Mouse (Mus musculus) bone marrow macrophage, adult 2 months (primary cell): Measurements from ENCODE around the gene Tbxas1.

ENCODE experiments used
- CTCF ChIP-seq: IDR thresholded peaks from 2 replicates; pipeline ENCODE4 v1.5.1; 2012; ENCODE audit warnings: low read depth, mild to moderate bottlenecking, low read length, moderate library complexity
- POLR2A ChIP-seq: IDR thresholded peaks from 2 replicates; pipeline ENCODE4 v1.6.1; 2012; ENCODE audit warnings: mild to moderate bottlenecking, low read depth, low read length, borderline replicate concordance

- TF ChIP-seq CTCF: no peak
- no peak for TF ChIP-seq POLR2A
Measured at GRCm38 (mm10) chr6:39035039-39035438, 159.8 kb downstream of the Tbxas1 start.
